Mouse (Mus musculus) layer of hippocampus, adult 6 months (tissue): ENCODE measurements around the gene Mmp28. TPM values are rescaled to one million over a fixed set of nuclear protein-coding genes. Genes with fewer than 3 reads are reported as not detected.

Experiments used
- long read RNA-seq, 2 experiments: library from polyadenylated mRNA; unstranded; transcript quantifications; one replicate each; pipeline ENCODE4 v2.0.0; 2019 to 2020
- polyA plus RNA-seq: library from polyadenylated mRNA; unstranded; fragments of <200 nt; fragmentation: Nextera tagmentation; gene quantifications from 2 replicates; pipeline ENCODE4 v1.2.3, GENCODE M21; 2021

Mmp28 gene
- 0.80 and 0.95 TPM in 2 replicates for polyA plus RNA-seq
- long read RNA-seq, experiment 1 = 0 reads
- long read RNA-seq, experiment 2, partial matches to known transcripts = 1 of 7 reads
- long read RNA-seq, experiment 2, other reads (novel, unspliced or antisense) = 5 of 7 reads

DNA sequence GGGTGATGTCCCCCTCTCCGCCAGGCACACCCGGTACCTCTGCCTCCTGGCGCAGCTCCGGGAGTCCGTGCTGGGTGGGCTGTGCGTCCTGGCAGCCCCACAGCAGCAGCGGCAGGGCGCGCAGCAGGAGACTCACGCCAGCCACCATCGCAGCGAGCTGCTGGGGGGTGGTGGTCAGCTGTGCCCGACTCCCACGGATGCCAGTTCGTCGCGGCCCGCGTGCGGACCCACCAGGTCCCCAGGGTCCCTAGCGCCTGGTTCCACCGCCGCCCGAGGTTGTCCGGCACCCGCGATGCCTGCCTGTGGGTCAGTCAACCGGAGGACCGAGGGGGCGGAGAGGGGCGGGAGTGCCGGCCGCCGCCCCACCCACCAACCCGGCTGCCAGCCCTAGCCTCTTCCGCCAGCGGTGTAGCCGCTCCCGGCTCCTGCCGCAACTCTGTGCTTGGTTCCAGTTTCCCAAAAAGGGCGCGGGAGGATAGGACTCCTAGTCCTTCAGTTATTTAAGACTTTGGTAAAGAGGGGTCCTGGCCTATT lies at the start of gene Mmp28:
Gene Mmp28, minus strand, starts transcription at position 361 of the 534 bp plus-strand sequence.

DNA sequence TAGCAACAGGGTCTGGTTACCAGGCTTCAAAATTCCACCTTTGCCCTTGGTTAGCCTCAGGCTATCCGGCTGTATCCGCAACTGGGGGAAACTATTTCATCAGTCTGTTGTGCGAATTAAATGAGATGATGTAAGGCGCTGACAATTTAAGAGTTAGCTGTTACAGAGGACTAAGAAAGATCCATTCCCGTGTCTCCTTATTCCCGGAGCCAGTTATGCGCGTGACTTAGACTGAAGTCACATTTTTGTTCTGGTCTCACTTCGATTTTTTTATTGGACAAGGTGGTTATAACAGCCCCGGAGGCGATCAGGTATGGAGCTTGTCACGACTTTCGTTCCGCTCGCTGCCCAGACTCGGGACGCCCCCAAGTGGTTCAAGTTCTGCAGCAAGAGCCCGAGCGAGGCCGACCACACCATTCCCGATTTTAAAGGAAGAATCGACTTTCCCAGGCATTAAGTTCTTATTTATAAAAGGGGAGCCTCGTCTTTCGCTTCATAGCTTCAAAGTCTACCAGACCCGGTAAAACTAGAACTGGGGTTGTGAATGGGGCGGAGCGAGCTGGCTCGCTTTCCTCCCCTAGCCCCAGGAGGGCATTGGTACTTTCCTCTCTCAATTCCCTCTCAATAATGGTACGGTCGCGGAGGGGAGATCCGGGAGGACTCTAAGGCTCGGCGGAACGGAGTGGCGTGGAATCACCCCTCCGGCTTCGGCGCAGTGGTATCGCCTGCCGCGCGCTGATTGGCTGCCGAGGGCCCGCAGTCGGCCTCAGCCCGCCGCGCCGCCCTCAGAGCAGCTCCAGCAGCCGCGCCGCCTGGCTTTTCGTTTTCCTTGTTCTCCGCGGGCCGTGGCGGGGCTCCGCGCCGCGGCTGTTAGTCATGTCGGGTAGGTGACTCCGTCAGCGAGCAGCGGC lies 9.7 kb upstream of the Mmp28 start, which contains the start of gene Taf15:
Gene Taf15, plus strand, starts transcription at position 763 of the 911 bp plus-strand sequence.

DNA sequence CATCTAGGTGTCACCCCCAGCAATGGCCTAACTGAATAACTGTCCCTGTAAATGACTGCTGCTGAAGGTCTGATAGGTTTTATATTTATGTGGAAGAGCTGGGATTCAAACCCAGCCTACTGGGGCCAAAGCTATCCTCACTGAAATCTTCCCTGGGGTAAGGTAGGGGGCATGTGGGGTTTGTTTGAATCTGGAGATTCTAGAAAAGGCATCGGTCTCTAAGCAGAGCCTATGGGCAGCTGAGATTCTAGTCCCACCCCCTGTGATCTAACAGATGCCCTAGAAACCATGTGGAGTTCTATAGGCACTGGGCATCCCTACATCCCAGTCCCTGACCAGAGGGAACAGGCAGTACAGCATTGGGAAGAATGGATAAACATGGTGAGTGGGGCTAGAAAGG lies 25.5 kb downstream of the Mmp28 start, which contains the start of gene 1700020L24Rik:
Gene 1700020L24Rik, plus strand, starts transcription at position 301 of the 400 bp plus-strand sequence.

DNA sequence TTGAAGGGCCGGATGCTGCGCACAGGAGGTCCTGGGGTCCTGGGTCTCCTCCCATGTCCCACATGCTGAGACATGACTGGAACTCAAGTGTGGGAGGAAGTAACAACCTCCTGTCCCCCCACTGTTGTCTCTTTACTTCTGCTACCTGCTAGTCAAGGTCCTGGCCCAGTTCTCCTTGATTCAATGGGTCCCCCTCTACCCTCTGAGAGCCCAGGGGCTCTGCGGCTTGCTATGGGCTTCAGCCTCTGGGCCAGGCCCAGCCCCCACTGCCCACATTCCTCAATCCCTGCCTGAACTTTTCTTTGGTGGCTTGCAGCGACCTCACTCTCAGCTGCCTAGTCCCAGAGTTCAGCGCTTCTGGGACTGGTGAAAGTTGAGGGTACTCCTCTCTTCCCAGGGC lies 33.5 kb downstream of the Mmp28 start, which contains the start of gene Gas2l2:
Gene Gas2l2, minus strand, starts transcription at position 101 of the 400 bp plus-strand sequence.

DNA sequence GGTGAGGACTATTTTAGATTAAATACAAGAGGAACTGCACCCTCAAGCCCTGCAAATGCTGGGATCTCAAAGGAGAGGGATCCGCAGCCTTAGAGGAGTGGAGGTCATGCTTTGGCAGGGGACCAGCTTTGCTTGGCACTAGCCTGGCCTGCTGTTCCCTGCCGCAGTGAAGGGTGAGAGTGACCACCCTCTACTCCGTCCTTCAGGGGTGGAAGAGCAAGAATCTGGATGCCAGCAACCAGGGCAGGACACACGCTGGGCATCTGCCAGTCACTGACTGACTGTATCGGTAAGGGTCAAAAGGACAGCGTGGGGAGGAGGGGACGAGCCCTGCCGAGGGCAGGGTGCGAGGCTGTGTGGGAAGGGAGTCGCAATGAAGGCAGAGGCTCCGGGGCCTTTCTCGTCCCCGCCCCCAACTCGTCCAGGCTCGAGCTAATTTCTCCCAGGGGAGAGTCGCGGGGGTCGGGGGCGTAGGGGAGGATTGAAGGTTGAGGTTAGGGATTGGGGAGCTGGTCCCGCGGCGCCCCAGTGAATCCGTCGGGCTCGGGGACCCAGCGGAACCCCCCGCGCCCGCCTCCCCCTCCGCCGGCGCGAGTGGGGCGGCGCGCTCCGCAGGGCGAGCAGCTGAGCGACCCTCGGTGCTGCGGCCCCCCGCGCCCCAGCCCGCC lies 53.6 kb downstream of the Mmp28 start, which contains the start of gene Rasl10b:
Gene Rasl10b, plus strand, starts transcription at position 51 of the 668 bp plus-strand sequence.

Other genes with a start within 250 kb of the Mmp28 start
- not detected in 2 replicates for gene Slfn14, start 176.3 kb downstream of the Mmp28 start, polyA plus RNA-seq
- gene Ap2b1, start 164.0 kb downstream of the Mmp28 start, polyA plus RNA-seq = 77.1 and 89.6 TPM in 2 replicates
- gene Pex12, start 160.5 kb downstream of the Mmp28 start, polyA plus RNA-seq = 9.0 and 10.0 TPM in 2 replicates
- 17.3 and 19.8 TPM in 2 replicates for gene Rasl10b, start 53.9 kb downstream of the Mmp28 start, polyA plus RNA-seq
- 0.39 and 0.56 TPM in 2 replicates for gene Gas2l2, start 33.6 kb downstream of the Mmp28 start, polyA plus RNA-seq
- gene 1700020L24Rik, start 25.4 kb downstream of the Mmp28 start, polyA plus RNA-seq = 0.30 and 0.52 TPM in 2 replicates
- 0.56 and 1.3 TPM in 2 replicates for gene Taf15, start 10.0 kb upstream of the Mmp28 start, polyA plus RNA-seq
- not detected in 2 replicates for gene Heatr9, start 59.1 kb upstream of the Mmp28 start, polyA plus RNA-seq
- 1.1 and 4.9 TPM in 2 replicates for gene Ccl5, start 67.4 kb upstream of the Mmp28 start, polyA plus RNA-seq
- 0.89 and 1.9 TPM in 2 replicates for gene Ccl9, start 115.6 kb upstream of the Mmp28 start, polyA plus RNA-seq
- gene Ccl6, start 130.0 kb upstream of the Mmp28 start, polyA plus RNA-seq = 2.1 and 2.5 TPM in 2 replicates
- not detected in 2 replicates for gene Rpl9-ps1, start 182.6 kb upstream of the Mmp28 start, polyA plus RNA-seq
- gene Ccl3, start 186.3 kb upstream of the Mmp28 start, polyA plus RNA-seq = 1.1 and 1.3 TPM in 2 replicates
- 1.2 and 1.3 TPM in 2 replicates for gene Ccl4, start 199.5 kb upstream of the Mmp28 start, polyA plus RNA-seq
- 1.8 and 2.6 TPM in 2 replicates for gene Wfdc17, start 240.9 kb upstream of the Mmp28 start, polyA plus RNA-seq
- gene Wfdc18, start 245.9 kb upstream of the Mmp28 start, polyA plus RNA-seq = 7.8 and 8.6 TPM in 2 replicates